Mouse (Mus musculus): ENCODE results near the gene Myl10.

DNA sequence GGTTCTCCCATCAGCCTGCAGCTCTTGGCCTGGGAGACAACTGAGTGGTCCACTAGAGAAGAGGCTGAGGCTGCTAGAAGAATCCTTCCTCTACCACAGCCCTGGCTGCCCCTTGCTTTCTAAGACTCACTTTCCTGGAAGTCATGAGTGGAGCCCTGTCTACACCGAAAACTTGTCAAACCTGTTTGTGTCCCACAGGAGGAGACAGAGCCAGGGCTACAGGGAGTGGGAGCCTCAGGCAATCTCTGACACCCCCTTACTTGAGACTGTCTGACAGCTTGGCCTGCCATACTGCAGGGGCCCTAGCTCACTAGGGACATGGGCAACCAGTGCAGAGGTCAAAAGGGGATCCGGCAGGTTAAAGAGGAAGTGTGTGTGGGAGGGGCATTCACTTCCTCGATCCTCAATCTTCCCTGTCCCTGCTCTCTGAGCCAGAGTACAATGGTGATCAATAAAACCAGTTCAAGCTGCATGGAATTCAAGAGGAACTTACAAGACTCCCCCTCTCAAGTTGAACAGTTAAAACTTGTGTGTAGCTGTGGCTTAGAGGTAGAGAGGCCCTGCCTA, 9.3 kb downstream of the Myl10 start:
- TF ChIP-seq POLR2A (IDR thresholded peaks at IDR 0.05; ENCODE audit: insufficient read depth, low read depth, low read length) (no peak), CTCF (IDR thresholded peaks at IDR 0.05; ENCODE audit: insufficient read depth, low read depth, low read length) (no peak)
